Mouse (Mus musculus): ENCODE measurements around the gene Stxbp4. TPM values are rescaled to one million over a fixed set of nuclear protein-coding genes. Genes with fewer than 3 reads are reported as not detected.

Stxbp4 gene
- polyA plus RNA-seq, 1 experiment from 2014 or later = 26.5 TPM

GRCm38 (mm10) chr11:90590996-90591395 lies 46.9 kb downstream of the Stxbp4 start:
- WGBS = 81% methylated on average over 1 of the region's 1 CpGs
- Histone ChIP-seq H3K4me2 (no peak overlapping the region), H3K4me1 (ENCODE audit: insufficient read depth) (no peaks in the 10 kb centered on the region), H3K27ac (ENCODE audit: low read depth) (no peak overlapping the region), H3K4me3 (ENCODE audit: low read depth, low read length) (no peak overlapping the region), H3K9ac (no peak overlapping the region), H3K9me3 (ENCODE audit: low read depth, low read length) (no peaks in the 10 kb centered on the region), H3K36me3 (ENCODE audit: insufficient read depth) (peaks cover 27% of the 10 kb centered on the region), H3K27me3 (ENCODE audit: insufficient read depth, low read length) (no peaks in the 10 kb centered on the region)
- no peak for TF ChIP-seq CTCF (IDR thresholded peaks at IDR 0.05; ENCODE audit: low read depth)
- no peak for ATAC-seq (ENCODE audit: insufficient read depth)
- no peak for DNase-seq

- no peak for TF ChIP-seq CTCF (IDR thresholded peaks at IDR 0.05; ENCODE audit: low read depth)
- Histone ChIP-seq H3K4me1 (ENCODE audit: insufficient read depth) (no peaks in the 10 kb centered on the region), H3K9ac (no peak overlapping the region), H3K36me3 (ENCODE audit: insufficient read depth) (peaks cover 19% of the 10 kb centered on the region), H3K9me3 (ENCODE audit: low read depth, low read length) (no peaks in the 10 kb centered on the region), H3K27ac (ENCODE audit: low read depth) (no peak overlapping the region), H3K27me3 (ENCODE audit: insufficient read depth, low read length) (no peaks in the 10 kb centered on the region), H3K4me2 (no peak overlapping the region), H3K4me3 (ENCODE audit: low read depth, low read length) (no peak overlapping the region)
- peak; percentile 24; the same call in 1 of the 2 replicates for ATAC-seq (ENCODE audit: insufficient read depth)
- WGBS = 79% methylated on average over 8 of the region's 8 CpGs
- DNase-seq = peak; percentile 55
These were observed 51.7 kb downstream of the Stxbp4 start for GRCm38 (mm10) chr11:90586203-90586602.

- DNase-seq (no peak), ATAC-seq (ENCODE audit: insufficient read depth) (no peak)
- H3K36me3 ChIP-seq (ENCODE audit: insufficient read depth) = peaks cover 16% of the 10 kb centered on the region
- no peak overlapping the region for H3K27ac ChIP-seq (ENCODE audit: low read depth)
- no peaks in the 10 kb centered on the region for H3K9me3 ChIP-seq (ENCODE audit: low read depth, low read length)
- WGBS = 83% methylated on average over 2 of the region's 2 CpGs
- no peaks in the 10 kb centered on the region for H3K4me1 ChIP-seq (ENCODE audit: insufficient read depth)
- H3K4me3 ChIP-seq (ENCODE audit: low read depth, low read length) = no peak overlapping the region
- no peak overlapping the region for H3K4me2 ChIP-seq
- no peaks in the 10 kb centered on the region for H3K27me3 ChIP-seq (ENCODE audit: insufficient read depth, low read length)
- TF ChIP-seq CTCF (IDR thresholded peaks at IDR 0.05; ENCODE audit: low read depth) = no peak
- no peak overlapping the region for H3K9ac ChIP-seq
These were observed 52.1 kb downstream of the Stxbp4 start for GRCm38 (mm10) chr11:90585754-90586153.

GRCm38 (mm10) chr11:90577057-90577780 lies 60.7 kb downstream of the Stxbp4 start:
- no peak overlapping the region for H3K4me3 ChIP-seq (ENCODE audit: low read depth, low read length)
- peak; percentile 92 for DNase-seq
- no peaks in the 10 kb centered on the region for H3K9me3 ChIP-seq (ENCODE audit: low read depth, low read length)
- H3K4me2 ChIP-seq = no peak overlapping the region
- 0 out of 2 replicates have a peak overlapping the region, but pooled peaks have one; percentile 10 for H3K27ac ChIP-seq (ENCODE audit: low read depth)
- H3K27me3 ChIP-seq (ENCODE audit: insufficient read depth, low read length) = no peaks in the 10 kb centered on the region
- H3K36me3 ChIP-seq (ENCODE audit: insufficient read depth) = peaks cover 14% of the 10 kb centered on the region; the same call in 1 of the 2 replicates
- ATAC-seq (ENCODE audit: insufficient read depth) = peak; percentile 98
- no peak overlapping the region for H3K9ac ChIP-seq
- TF ChIP-seq CTCF (IDR thresholded peaks at IDR 0.05; ENCODE audit: low read depth) = no peak
- H3K4me1 ChIP-seq (ENCODE audit: insufficient read depth) = 0 out of 2 replicates have a peak, but pooled peaks cover 7% of the 10 kb centered on the region
- WGBS = 41% methylated on average over 7 of the region's 7 CpGs

- Histone ChIP-seq H3K4me2 (no peak overlapping the region), H3K4me1 (ENCODE audit: insufficient read depth) (0 out of 2 replicates have a peak, but pooled peaks cover 7% of the 10 kb centered on the region), H3K27me3 (ENCODE audit: insufficient read depth, low read length) (no peaks in the 10 kb centered on the region), H3K4me3 (ENCODE audit: low read depth, low read length) (no peak overlapping the region), H3K27ac (ENCODE audit: low read depth) (no peak overlapping the region), H3K9ac (no peak overlapping the region), H3K36me3 (ENCODE audit: insufficient read depth) (peaks cover 14% of the 10 kb centered on the region; the same call in 1 of the 2 replicates), H3K9me3 (ENCODE audit: low read depth, low read length) (no peaks in the 10 kb centered on the region)
- TF ChIP-seq CTCF (IDR thresholded peaks at IDR 0.05; ENCODE audit: low read depth) = no peak
- no peak for DNase-seq
- 54% methylated on average over 8 of the region's 8 CpGs for WGBS
- ATAC-seq (ENCODE audit: insufficient read depth) = no peak
These were observed 61.5 kb downstream of the Stxbp4 start for GRCm38 (mm10) chr11:90576282-90576972.

- no peak overlapping the region for H3K4me3 ChIP-seq (ENCODE audit: low read depth, low read length)
- peak; percentile 28; the same call in 1 of the 2 replicates for TF ChIP-seq CTCF (IDR thresholded peaks at IDR 0.05; ENCODE audit: low read depth)
- no peak overlapping the region for H3K9ac ChIP-seq
- no peak overlapping the region for H3K27ac ChIP-seq (ENCODE audit: low read depth)
- ATAC-seq (ENCODE audit: insufficient read depth) (no peak), DNase-seq (no peak)
- no peaks in the 10 kb centered on the region for H3K9me3 ChIP-seq (ENCODE audit: low read depth, low read length)
- H3K4me1 ChIP-seq (ENCODE audit: insufficient read depth) = 0 out of 2 replicates have a peak, but pooled peaks cover 7% of the 10 kb centered on the region
- peaks cover 16% of the 10 kb centered on the region; the same call in 1 of the 2 replicates for H3K36me3 ChIP-seq (ENCODE audit: insufficient read depth)
- WGBS = 87% methylated on average over 7 of the region's 7 CpGs
- H3K4me2 ChIP-seq = no peak overlapping the region
- no peaks in the 10 kb centered on the region for H3K27me3 ChIP-seq (ENCODE audit: insufficient read depth, low read length)
These were observed 62.3 kb downstream of the Stxbp4 start for GRCm38 (mm10) chr11:90575491-90576048.

Measured in lung, embryonic 14.5 days (tissue).